Mouse (Mus musculus) neural tube, embryonic 13.5 days (tissue): ENCODE measurements around the gene Ms4a6b. TPM values are rescaled to one million over a fixed set of nuclear protein-coding genes. Genes with fewer than 3 reads are reported as not detected.
"Not testable (repeated sequence)": the region's sequence is repeated elsewhere in the genome, so short reads cannot be mapped to it uniquely, and the experiment has no call there.

Source experiments
- ATAC-seq: fragments of 200-750 bp; cut with Nextera tagmentation; 2 replicates; pipeline ENCODE4 v1.8.0; 2017; ENCODE audit warnings: low read depth, mild to moderate bottlenecking, moderate TSS enrichment, moderate library complexity
- H3K27ac ChIP-seq: fragments of 300-500 bp; sonication (generic); replicated peaks from 2 replicates; pipeline ENCODE4 v1.5.1; 2015; ENCODE audit warnings: moderate library complexity, mild to moderate bottlenecking, inconsistent platforms
- H3K27me3 ChIP-seq: fragments of 300-500 bp; sonication (generic); 2 replicates; pipeline ENCODE4 v1.6.1; 2015; ENCODE audit warnings: mild to moderate bottlenecking, inconsistent platforms
- H3K36me3 ChIP-seq: fragments of 300-500 bp; sonication (generic); 2 replicates; pipeline ENCODE4 v1.6.1; 2015; ENCODE audit warnings: mild to moderate bottlenecking, inconsistent platforms
- H3K4me1 ChIP-seq: fragments of 300-500 bp; sonication (generic); replicated peaks from 2 replicates; pipeline ENCODE4 v1.6.1; 2015; ENCODE audit warnings: inconsistent platforms
- H3K4me2 ChIP-seq: fragments of 300-500 bp; sonication (generic); 2 replicates; pipeline ENCODE4 v1.6.1; 2015; ENCODE audit warnings: inconsistent platforms, mild to moderate bottlenecking, moderate library complexity
- H3K4me3 ChIP-seq: fragments of 300-500 bp; sonication (generic); 2 replicates; pipeline ENCODE4 v1.5.1; 2015; ENCODE audit warnings: mild to moderate bottlenecking, inconsistent platforms
- H3K9ac ChIP-seq: fragments of 300-500 bp; sonication (generic); 2 replicates; pipeline ENCODE4 v1.6.1; 2015; ENCODE audit warnings: moderate library complexity, mild to moderate bottlenecking, inconsistent platforms
- H3K9me3 ChIP-seq: fragments of 300-500 bp; sonication (generic); 2 replicates; pipeline ENCODE4 v1.6.1; 2016; ENCODE audit warnings: inconsistent platforms
- WGBS: fragments of 180-500 bp; shearing (Covaris S2); methylation state at CpG from one replicate; pipeline ENCODE4 v1.1.7; 2015; 5-methylcytosine and 5-hydroxymethylcytosine counted together
- polyA plus RNA-seq: library from polyadenylated mRNA; unstranded; fragments of >200 nt; fragmentation: Nextera tagmentation; extraction: Ambion mirVana; gene quantifications from 2 replicates; pipeline ENCODE4 v1.2.1, GENCODE M21; 2015

Ms4a6b gene
- polyA plus RNA-seq, result 3.7 and 3.8 TPM in 2 replicates

GRCm38 (mm10) chr19:11516246-11516645 is at the start of gene Ms4a6b:
TSS of gene Ms4a6b (plus strand) at chr19:11516512.
- Histone ChIP-seq H3K9me3 (no peaks in the 10 kb centered on the region), H3K27me3 (no peaks in the 10 kb centered on the region)
- no peak for ATAC-seq

GRCm38 (mm10) chr19:11468361-11468760 is 48.0 kb upstream of the Ms4a6b start:
- 65% methylated on average over 1 of the region's 1 CpGs for WGBS
- not testable (repeated sequence) for H3K4me2 ChIP-seq, H3K4me1 ChIP-seq, H3K36me3 ChIP-seq, H3K27me3 ChIP-seq, ATAC-seq, H3K27ac ChIP-seq, H3K9me3 ChIP-seq, H3K9ac ChIP-seq, H3K4me3 ChIP-seq

More at GRCm38 (mm10) chr19:11516246-11516645, at the start of gene Ms4a6b:
- H3K27ac ChIP-seq, result no peak within 1 kb of the TSS
- H3K4me3 ChIP-seq, result no peak within 1 kb of the TSS
- no peak within 1 kb of the TSS for H3K4me2 ChIP-seq
- no peaks in the 10 kb centered on the region for H3K36me3 ChIP-seq
- no peaks in the 10 kb centered on the region for H3K4me1 ChIP-seq
- H3K9ac ChIP-seq, result no peak within 1 kb of the TSS

GRCm38 (mm10) chr19:11469215-11469614 is 47.1 kb upstream of the Ms4a6b start, which contains the start of gene Ms4a6c:
TSS of gene Ms4a6c (plus strand) at chr19:11469366.
- not testable (repeated sequence) for H3K4me3 ChIP-seq, H3K4me2 ChIP-seq, H3K27ac ChIP-seq, H3K27me3 ChIP-seq, H3K9ac ChIP-seq, H3K9me3 ChIP-seq, H3K4me1 ChIP-seq, ATAC-seq, H3K36me3 ChIP-seq
- 97% methylated on average over 4 of the region's 4 CpGs for WGBS

- Histone ChIP-seq H3K4me2 (no peak overlapping the region), H3K4me1 (no peaks in the 10 kb centered on the region), H3K4me3 (no peak overlapping the region), H3K36me3 (no peaks in the 10 kb centered on the region), H3K9me3 (no peaks in the 10 kb centered on the region), H3K27ac (no peak overlapping the region), H3K27me3 (no peaks in the 10 kb centered on the region), H3K9ac (no peak overlapping the region)
- 96% methylated on average over 2 of the region's 2 CpGs for WGBS
- no peak for ATAC-seq
Measured at GRCm38 (mm10) chr19:11479714-11480113, 36.6 kb upstream of the Ms4a6b start.

GRCm38 (mm10) chr19:11482684-11483083 is 33.6 kb upstream of the Ms4a6b start:
- Histone ChIP-seq H3K9ac (no peak overlapping the region), H3K36me3 (no peaks in the 10 kb centered on the region), H3K27me3 (no peaks in the 10 kb centered on the region), H3K27ac (no peak overlapping the region), H3K9me3 (no peaks in the 10 kb centered on the region), H3K4me2 (no peak overlapping the region), H3K4me1 (no peaks in the 10 kb centered on the region), H3K4me3 (no peak overlapping the region)
- 91% methylated on average over 2 of the region's 2 CpGs for WGBS
- ATAC-seq, result no peak

GRCm38 (mm10) chr19:11483941-11484340 is 32.4 kb upstream of the Ms4a6b start:
- no peak for ATAC-seq
- Histone ChIP-seq H3K27me3 (no peaks in the 10 kb centered on the region), H3K36me3 (no peaks in the 10 kb centered on the region), H3K4me2 (no peak overlapping the region), H3K4me1 (no peaks in the 10 kb centered on the region), H3K4me3 (no peak overlapping the region), H3K27ac (no peak overlapping the region), H3K9ac (no peak overlapping the region), H3K9me3 (no peaks in the 10 kb centered on the region)
- 78% methylated on average over 4 of the region's 4 CpGs for WGBS

- H3K27me3 ChIP-seq, result no peaks in the 10 kb centered on the region
- no peak overlapping the region for H3K4me2 ChIP-seq
- no peaks in the 10 kb centered on the region for H3K36me3 ChIP-seq
- no peak for ATAC-seq
- no peak overlapping the region for H3K9ac ChIP-seq
- no peak overlapping the region for H3K4me3 ChIP-seq
- H3K27ac ChIP-seq, result no peak overlapping the region
- WGBS, result 90% methylated on average over 3 of the region's 3 CpGs
- no peaks in the 10 kb centered on the region for H3K9me3 ChIP-seq
- H3K4me1 ChIP-seq, result no peaks in the 10 kb centered on the region
Measured at GRCm38 (mm10) chr19:11484388-11484787, 31.9 kb upstream of the Ms4a6b start.

- no peak overlapping the region for H3K4me2 ChIP-seq
- no peaks in the 10 kb centered on the region for H3K36me3 ChIP-seq
- H3K9ac ChIP-seq, result no peak overlapping the region
- WGBS, result 93% methylated on average over 3 of the region's 3 CpGs
- no peaks in the 10 kb centered on the region for H3K9me3 ChIP-seq
- no peaks in the 10 kb centered on the region for H3K4me1 ChIP-seq
- H3K27me3 ChIP-seq, result no peaks in the 10 kb centered on the region
- no peak for ATAC-seq
- H3K4me3 ChIP-seq, result no peak overlapping the region
- H3K27ac ChIP-seq, result no peak overlapping the region
Measured at GRCm38 (mm10) chr19:11485266-11485665, 31.0 kb upstream of the Ms4a6b start.

GRCm38 (mm10) chr19:11485746-11486145 is 30.6 kb upstream of the Ms4a6b start, which contains the start of gene Gm8369:
TSS of gene Gm8369 (plus strand) at chr19:11485938.
- WGBS, result 88% methylated on average over 2 of the region's 2 CpGs
- no peak for ATAC-seq
- no peaks in the 10 kb centered on the region for H3K9me3 ChIP-seq
- H3K4me3 ChIP-seq, result no peak within 1 kb of the TSS
- no peaks in the 10 kb centered on the region for H3K27me3 ChIP-seq
- no peak within 1 kb of the TSS for H3K4me2 ChIP-seq
- H3K4me1 ChIP-seq, result no peaks in the 10 kb centered on the region
- no peaks in the 10 kb centered on the region for H3K36me3 ChIP-seq
- no peak within 1 kb of the TSS for H3K27ac ChIP-seq
- H3K9ac ChIP-seq, result no peak within 1 kb of the TSS

GRCm38 (mm10) chr19:11486599-11486998 is 29.7 kb upstream of the Ms4a6b start:
- no peaks in the 10 kb centered on the region for H3K36me3 ChIP-seq
- H3K9ac ChIP-seq, result no peak overlapping the region
- H3K27ac ChIP-seq, result no peak overlapping the region
- H3K27me3 ChIP-seq, result no peaks in the 10 kb centered on the region
- no peaks in the 10 kb centered on the region for H3K4me1 ChIP-seq
- WGBS, result 93% methylated on average over 1 of the region's 1 CpGs
- H3K4me3 ChIP-seq, result no peak overlapping the region
- H3K4me2 ChIP-seq, result no peak overlapping the region
- no peaks in the 10 kb centered on the region for H3K9me3 ChIP-seq
- no peak for ATAC-seq

- 72% methylated on average over 4 of the region's 4 CpGs for WGBS
- Histone ChIP-seq H3K4me2 (no peak overlapping the region), H3K9ac (no peak overlapping the region), H3K4me1 (no peaks in the 10 kb centered on the region), H3K36me3 (no peaks in the 10 kb centered on the region), H3K27ac (no peak overlapping the region), H3K4me3 (no peak overlapping the region), H3K9me3 (no peaks in the 10 kb centered on the region), H3K27me3 (no peaks in the 10 kb centered on the region)
- ATAC-seq, result no peak
Measured at GRCm38 (mm10) chr19:11491406-11492189, 24.7 kb upstream of the Ms4a6b start.

- Histone ChIP-seq H3K4me1 (no peaks in the 10 kb centered on the region), H3K4me2 (no peak overlapping the region), H3K9me3 (no peaks in the 10 kb centered on the region), H3K27ac (no peak overlapping the region), H3K27me3 (no peaks in the 10 kb centered on the region), H3K36me3 (no peaks in the 10 kb centered on the region), H3K9ac (no peak overlapping the region), H3K4me3 (no peak overlapping the region)
- 84% methylated on average over 1 of the region's 1 CpGs for WGBS
- no peak for ATAC-seq
Measured at GRCm38 (mm10) chr19:11492671-11493070, 23.6 kb upstream of the Ms4a6b start.

GRCm38 (mm10) chr19:11494519-11494918 is 21.8 kb upstream of the Ms4a6b start:
- Histone ChIP-seq H3K4me3 (no peak overlapping the region), H3K4me2 (no peak overlapping the region), H3K9me3 (no peaks in the 10 kb centered on the region), H3K9ac (no peak overlapping the region), H3K27me3 (no peaks in the 10 kb centered on the region), H3K27ac (no peak overlapping the region), H3K4me1 (no peaks in the 10 kb centered on the region), H3K36me3 (no peaks in the 10 kb centered on the region)
- 88% methylated on average over 3 of the region's 3 CpGs for WGBS
- no peak for ATAC-seq
